Mouse (Mus musculus) spleen, adult 2 months (tissue): ENCODE data around the gene Trip6. TPM values are rescaled to one million over a fixed set of nuclear protein-coding genes. Genes with fewer than 3 reads are reported as not detected.

Experiments used
- DNase-seq, 2 experiments: peaks; one replicate each; pipeline versions ENCODE4 v3.0.0 to v3.0.0-alpha.2; 2012 to 2021; ENCODE audit warnings: low spot score in 2 of 2, low read depth in 1 of 2
- H3K27ac ChIP-seq: fragments of 200-500 bp; 2 replicates; pipeline ENCODE4 v1.5.1; 2012; ENCODE audit warnings: low read length, inconsistent platforms; ENCODE audit not compliant: insufficient read depth
- H3K27me3 ChIP-seq: fragments of 200-500 bp; 2 replicates; pipeline ENCODE4 v1.6.1; 2012; ENCODE audit warnings: mild to moderate bottlenecking, moderate library complexity, low read length, inconsistent platforms; ENCODE audit not compliant: control insufficient read depth, insufficient read depth
- H3K36me3 ChIP-seq: fragments of 200-500 bp; 2 replicates; pipeline ENCODE4 v1.6.1; 2012; ENCODE audit warnings: mild to moderate bottlenecking, low read length, inconsistent platforms; ENCODE audit not compliant: control insufficient read depth, insufficient read depth
- H3K4me1 ChIP-seq: fragments of 200-500 bp; 2 replicates; pipeline ENCODE4 v1.6.1; 2011; ENCODE audit warnings: inconsistent platforms; ENCODE audit not compliant: control insufficient read depth, insufficient read depth, insufficient read length
- H3K4me3 ChIP-seq: fragments of 200-500 bp; 2 replicates; pipeline ENCODE4 v1.5.1; 2011; ENCODE audit warnings: mild to moderate bottlenecking, inconsistent platforms; ENCODE audit not compliant: insufficient read depth, insufficient read length; ENCODE audit errors: extremely low read depth
- CTCF ChIP-seq: fragments of 200-500 bp; IDR thresholded peaks from 2 replicates; pipeline ENCODE4 v1.5.1; 2011; ENCODE audit warnings: mild to moderate bottlenecking, inconsistent platforms; ENCODE audit not compliant: insufficient read depth, insufficient read length, insufficient replicate concordance; ENCODE audit errors: extremely low read depth
- POLR2A ChIP-seq: fragments of 200-500 bp; IDR thresholded peaks from 2 replicates; pipeline ENCODE4 v1.6.1; 2011; ENCODE audit warnings: low read depth, low read length, inconsistent platforms
- WGBS: fragments of 180-500 bp; shearing (Covaris S2); methylation state at CpG from one replicate; pipeline ENCODE4 v1.1.7; 2018; 5-methylcytosine and 5-hydroxymethylcytosine counted together
- polyA plus RNA-seq: library from polyadenylated mRNA; depleted of rRNA; stranded (reverse); fragments of >200 nt; gene quantifications from 2 replicates; pipeline ENCODE4 v1.2.3, GENCODE M21; 2012

Gene Trip6
- polyA plus RNA-seq, 1 experiment, result 19.8 TPM

GRCm38 (mm10) chr5:137299240-137299639 is 15.0 kb downstream of the Trip6 start:
- peaks cover 5% of the 10 kb centered on the region; the same call in 1 of the 2 replicates for H3K4me1 ChIP-seq
- WGBS, result 87% methylated on average over 7 of the region's 7 CpGs
- no peak overlapping the region for H3K27ac ChIP-seq
- peaks cover 70% of the 10 kb centered on the region for H3K36me3 ChIP-seq
- DNase-seq, result no peak
- no peak for TF ChIP-seq CTCF
- no peak for TF ChIP-seq POLR2A
- no peaks in the 10 kb centered on the region for H3K27me3 ChIP-seq
- no peak overlapping the region for H3K4me3 ChIP-seq

- Histone ChIP-seq H3K27me3 (no peaks in the 10 kb centered on the region), H3K4me1 (peaks cover 10% of the 10 kb centered on the region; the same call in 1 of the 2 replicates), H3K4me3 (no peak overlapping the region), H3K27ac (no peak overlapping the region), H3K36me3 (peaks cover 60% of the 10 kb centered on the region)
- TF ChIP-seq CTCF (no peak), POLR2A (no peak)
- whole genome bisulfite sequencing, result 91% methylated on average over 14 of the region's 14 CpGs
- no peak for DNase-seq
Observed at GRCm38 (mm10) chr5:137297126-137297525, 17.1 kb downstream of the Trip6 start.

GRCm38 (mm10) chr5:137295712-137296111 is 18.5 kb downstream of the Trip6 start:
- Histone ChIP-seq H3K27me3 (0 out of 2 replicates have a peak, but pooled peaks cover under 1% of the 10 kb centered on the region), H3K36me3 (peaks cover 48% of the 10 kb centered on the region), H3K4me1 (peaks cover 10% of the 10 kb centered on the region; the same call in 1 of the 2 replicates), H3K27ac (no peak overlapping the region), H3K4me3 (no peak overlapping the region)
- no peak for DNase-seq
- TF ChIP-seq CTCF, result no peak
- no peak for TF ChIP-seq POLR2A
- WGBS, result 94% methylated on average over 15 of the region's 15 CpGs

- Histone ChIP-seq H3K4me1 (peaks cover 10% of the 10 kb centered on the region; the same call in 1 of the 2 replicates), H3K27ac (no peak overlapping the region), H3K27me3 (0 out of 2 replicates have a peak, but pooled peaks cover 1% of the 10 kb centered on the region), H3K4me3 (no peak overlapping the region), H3K36me3 (peaks cover 46% of the 10 kb centered on the region)
- no peak for TF ChIP-seq CTCF
- DNase-seq, result no peak
- 88% methylated on average over 9 of the region's 9 CpGs for whole genome bisulfite sequencing
Observed at GRCm38 (mm10) chr5:137295296-137295695, 18.9 kb downstream of the Trip6 start.

- 30% methylated on average over 18 of the region's 18 CpGs for WGBS
- Histone ChIP-seq H3K36me3 (peaks cover 40% of the 10 kb centered on the region), H3K4me3 (peak overlapping the region; percentile 79), H3K27ac (peak overlapping the region; percentile 70), H3K4me1 (peaks cover 10% of the 10 kb centered on the region; the same call in 1 of the 2 replicates), H3K27me3 (0 out of 2 replicates have a peak, but pooled peaks cover 1% of the 10 kb centered on the region)
- TF ChIP-seq POLR2A, result no peak
- TF ChIP-seq CTCF, result no peak
- no peak for DNase-seq
Observed at GRCm38 (mm10) chr5:137294744-137295093, 19.5 kb downstream of the Trip6 start.

- Histone ChIP-seq H3K36me3 (peaks cover 34% of the 10 kb centered on the region), H3K4me3 (peak within 1 kb of the TSS; percentile 79), H3K27me3 (peaks cover 5% of the 10 kb centered on the region), H3K4me1 (peaks cover 10% of the 10 kb centered on the region; the same call in 1 of the 2 replicates), H3K27ac (peak within 1 kb of the TSS; percentile 70)
- DNase-seq, result peak; percentile 86 to 92
- TF ChIP-seq POLR2A (peak; percentile 72), CTCF (no peak)
- under 1% methylated on average over 52 of the region's 52 CpGs for WGBS
Observed at GRCm38 (mm10) chr5:137293839-137294743, 20.1 kb downstream of the Trip6 start, which contains the start of gene Ufsp1. Gene Ufsp1, plus strand, starts transcription at chr5:137294629.
